Mouse (Mus musculus) telencephalon, adult 2 months (tissue): ENCODE data around the gene Ccser2.

Experiments
- DNase-seq: peaks from one replicate; pipeline ENCODE4 v3.0.0-alpha.2; 2011; ENCODE audit warnings: low read depth, low spot score

Gene Ccser2

GRCm38 (mm10) chr14:36868769-36869362, 99.7 kb downstream of the Ccser2 start:
- no peak for DNase-seq

DNA sequence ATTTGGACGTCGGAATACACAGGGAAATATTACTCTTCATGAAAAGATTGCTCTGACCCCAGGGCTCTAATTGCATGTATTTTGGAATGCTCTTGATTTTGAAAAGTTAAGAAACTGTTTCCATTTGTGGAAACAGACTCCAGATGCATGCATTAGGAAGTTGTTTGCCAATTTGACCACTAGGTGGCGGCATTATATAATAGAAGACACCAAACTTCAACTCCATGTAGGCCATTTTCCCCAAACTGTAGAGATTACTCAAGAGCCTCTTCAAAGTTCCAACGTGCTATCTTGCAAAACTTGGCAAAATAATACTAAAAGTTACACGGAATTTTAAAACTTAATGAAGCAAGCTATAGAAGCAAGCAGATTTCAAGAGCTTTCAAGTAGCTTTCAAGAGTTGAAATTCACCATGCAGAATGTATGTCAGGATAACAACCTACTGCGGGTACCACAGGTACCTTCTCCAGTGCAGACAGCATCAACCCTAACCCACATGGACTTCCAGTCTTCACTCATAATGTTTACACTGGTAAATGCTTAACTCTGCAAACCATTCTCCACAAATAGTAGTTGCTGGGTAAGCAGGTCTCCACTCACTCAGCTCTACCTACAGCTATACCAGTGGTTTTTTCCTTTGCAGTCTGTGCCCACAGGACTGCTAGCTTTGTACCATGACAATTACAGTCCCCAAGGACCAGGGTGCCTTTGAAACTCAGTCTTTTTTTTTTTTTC, 101.4 kb downstream of the Ccser2 start:
- peak; percentile 65 for DNase-seq

- peak; percentile 17 for DNase-seq
Observed at GRCm38 (mm10) chr14:36863877-36864489, 104.6 kb downstream of the Ccser2 start.

GRCm38 (mm10) chr14:36862387-36862786, 106.2 kb downstream of the Ccser2 start:
- DNase-seq = no peak

DNA sequence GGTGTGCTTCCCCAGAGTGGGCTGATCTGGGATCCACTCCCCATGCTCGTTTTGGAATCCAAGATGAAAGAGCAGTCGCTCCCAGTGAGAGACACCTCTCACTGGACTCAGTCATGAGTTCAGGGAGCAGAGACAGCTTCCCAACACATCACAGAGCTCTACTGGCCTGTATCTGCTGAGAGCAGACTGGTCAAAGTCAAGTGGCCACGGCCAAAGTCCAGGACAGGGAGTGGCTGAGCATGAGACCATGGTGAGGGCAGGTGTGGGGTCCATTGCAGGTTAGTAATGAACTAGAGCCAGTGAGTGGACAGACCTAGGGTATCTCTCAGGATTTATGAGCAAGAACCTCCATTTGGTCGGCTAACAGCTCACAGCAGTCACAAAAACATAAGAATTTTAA, 109.6 kb downstream of the Ccser2 start:
- no peak for DNase-seq

GRCm38 (mm10) chr14:36852972-36853371, 115.6 kb downstream of the Ccser2 start:
- no peak for DNase-seq

GRCm38 (mm10) chr14:36848860-36849259, 119.7 kb downstream of the Ccser2 start:
- DNase-seq = no peak
